Mouse (Mus musculus): ENCODE measurements around the gene Tnfrsf9. TPM values are rescaled to one million over a fixed set of nuclear protein-coding genes. Genes with fewer than 3 reads are reported as not detected.

Tnfrsf9 gene
- polyA plus RNA-seq, 1 experiment from 2014 or later: 0.17 TPM

GRCm38 (mm10) chr4:150957106-150957458 lies 42.7 kb downstream of the Tnfrsf9 start:
- no peak overlapping the region for H3K27ac ChIP-seq
- WGBS: 82% methylated on average over 1 of the region's 1 CpGs
- H3K4me3 ChIP-seq: no peak overlapping the region

DNA sequence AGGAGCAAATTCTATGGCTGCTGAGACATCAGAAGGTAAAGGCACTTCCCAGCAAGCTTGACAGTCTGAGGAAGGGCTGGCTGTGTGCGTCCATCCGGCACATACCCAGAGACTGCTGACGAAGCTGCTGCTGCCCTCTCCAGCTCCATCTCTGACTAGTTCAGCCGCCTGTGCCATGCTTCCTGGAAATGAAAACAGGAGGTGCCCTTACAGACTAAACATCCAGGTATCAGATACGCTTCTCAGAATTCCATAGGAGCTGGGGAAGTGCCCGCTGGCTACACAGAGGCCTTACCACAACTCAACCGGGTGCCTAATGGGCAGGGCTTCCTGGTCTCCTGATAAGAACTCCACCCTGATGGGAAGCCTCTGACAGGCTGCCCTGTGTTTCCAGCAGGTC lies 44.2 kb downstream of the Tnfrsf9 start:
- 82% methylated on average over 7 of the region's 7 CpGs for WGBS
- H3K4me1 ChIP-seq (replicated peaks): no peaks in the 10 kb centered on the region
- H3K36me3 ChIP-seq: no peaks in the 10 kb centered on the region
- H3K4me3 ChIP-seq: no peak overlapping the region
- no peak for DNase-seq (ENCODE audit: low spot score)
- no peaks in the 10 kb centered on the region for H3K27me3 ChIP-seq (ENCODE audit: insufficient read depth, poor library complexity, severe bottlenecking)
- no peak overlapping the region for H3K27ac ChIP-seq
- no peaks in the 10 kb centered on the region for H3K9me3 ChIP-seq

More at GRCm38 (mm10) chr4:150957106-150957458, 42.7 kb downstream of the Tnfrsf9 start:
- no peaks in the 10 kb centered on the region for H3K9me3 ChIP-seq
- H3K27me3 ChIP-seq (ENCODE audit: insufficient read depth, poor library complexity, severe bottlenecking): no peaks in the 10 kb centered on the region
- DNase-seq (ENCODE audit: low spot score): no peak
- H3K4me1 ChIP-seq (replicated peaks): no peaks in the 10 kb centered on the region
- no peaks in the 10 kb centered on the region for H3K36me3 ChIP-seq

GRCm38 (mm10) chr4:150962231-150962630 lies 47.9 kb downstream of the Tnfrsf9 start:
- WGBS: 78% methylated on average over 6 of the region's 6 CpGs
- Histone ChIP-seq H3K4me1 (replicated peaks) (peaks cover 4% of the 10 kb centered on the region; the same call in 1 of the 2 replicates), H3K27me3 (ENCODE audit: insufficient read depth, poor library complexity, severe bottlenecking) (no peaks in the 10 kb centered on the region), H3K4me3 (no peak overlapping the region), H3K9me3 (no peaks in the 10 kb centered on the region), H3K27ac (no peak overlapping the region), H3K36me3 (no peaks in the 10 kb centered on the region)
- no peak for DNase-seq (ENCODE audit: low spot score)

- Histone ChIP-seq H3K27me3 (ENCODE audit: insufficient read depth, poor library complexity, severe bottlenecking) (no peaks in the 10 kb centered on the region), H3K9me3 (no peaks in the 10 kb centered on the region), H3K27ac (no peak overlapping the region), H3K4me3 (no peak overlapping the region), H3K36me3 (no peaks in the 10 kb centered on the region), H3K4me1 (replicated peaks) (peaks cover 4% of the 10 kb centered on the region; the same call in 1 of the 2 replicates)
- no peak for DNase-seq (ENCODE audit: low spot score)
- 72% methylated on average over 2 of the region's 2 CpGs for WGBS
These were observed 49.3 kb downstream of the Tnfrsf9 start for GRCm38 (mm10) chr4:150963711-150964110.

DNA sequence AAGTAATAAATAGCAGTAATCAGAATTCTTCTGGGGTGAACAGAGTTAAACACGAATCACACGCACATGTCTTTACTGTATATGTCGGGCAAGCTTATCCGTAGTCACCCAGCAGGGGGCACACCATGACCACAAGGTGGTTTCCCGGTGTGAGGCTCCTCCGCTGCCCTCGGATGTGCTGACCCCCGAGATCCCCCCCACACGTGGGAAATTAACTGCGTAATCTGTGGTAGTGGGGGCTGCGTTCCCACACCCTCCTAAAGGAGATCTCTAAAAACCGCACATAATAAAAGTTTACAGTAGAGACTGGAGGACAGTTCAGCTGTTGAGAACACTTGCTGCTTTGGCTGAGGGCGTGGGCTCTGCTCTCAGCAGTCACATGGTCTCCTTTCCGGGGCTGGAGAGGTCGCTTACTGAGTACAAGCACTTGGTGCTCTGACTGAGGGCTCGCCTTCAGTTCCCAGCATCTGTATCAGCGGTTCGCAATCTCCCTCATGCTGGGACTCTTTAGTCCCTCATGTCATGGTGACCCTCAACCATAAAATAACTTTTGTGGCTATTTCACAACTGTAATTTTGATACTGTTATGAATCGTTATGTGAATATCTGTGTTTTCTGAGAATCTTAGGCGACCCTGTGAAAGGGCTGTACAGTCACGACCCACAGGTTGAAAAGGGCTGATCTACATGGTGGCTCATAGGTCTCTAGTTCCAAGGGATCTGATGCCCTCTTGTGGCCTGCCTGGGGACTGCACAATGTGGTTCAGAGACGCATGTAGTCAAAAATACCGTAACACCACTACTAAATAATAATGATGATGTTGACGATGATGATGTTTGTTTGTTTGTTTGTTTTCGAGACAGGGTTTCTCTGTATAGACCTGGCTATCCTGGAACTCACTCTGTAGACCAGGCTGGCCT lies 50.5 kb downstream of the Tnfrsf9 start:
- H3K27ac ChIP-seq: no peak overlapping the region
- H3K27me3 ChIP-seq (ENCODE audit: insufficient read depth, poor library complexity, severe bottlenecking): no peaks in the 10 kb centered on the region
- H3K4me1 ChIP-seq (replicated peaks): peaks cover 4% of the 10 kb centered on the region; the same call in 1 of the 2 replicates
- peak overlapping the region; percentile 40 for H3K4me3 ChIP-seq
- H3K9me3 ChIP-seq: no peaks in the 10 kb centered on the region
- peak; percentile 84 for DNase-seq (ENCODE audit: low spot score)
- no peaks in the 10 kb centered on the region for H3K36me3 ChIP-seq
- WGBS: 18% methylated on average over 25 of the region's 25 CpGs

GRCm38 (mm10) chr4:150965555-150965951 lies 51.2 kb downstream of the Tnfrsf9 start:
- Histone ChIP-seq H3K27ac (no peak overlapping the region), H3K4me1 (replicated peaks) (peaks cover 4% of the 10 kb centered on the region; the same call in 1 of the 2 replicates), H3K36me3 (no peaks in the 10 kb centered on the region), H3K4me3 (no peak overlapping the region), H3K27me3 (ENCODE audit: insufficient read depth, poor library complexity, severe bottlenecking) (no peaks in the 10 kb centered on the region), H3K9me3 (no peaks in the 10 kb centered on the region)
- WGBS: 72% methylated on average over 11 of the region's 11 CpGs
- DNase-seq (ENCODE audit: low spot score): no peak

DNA sequence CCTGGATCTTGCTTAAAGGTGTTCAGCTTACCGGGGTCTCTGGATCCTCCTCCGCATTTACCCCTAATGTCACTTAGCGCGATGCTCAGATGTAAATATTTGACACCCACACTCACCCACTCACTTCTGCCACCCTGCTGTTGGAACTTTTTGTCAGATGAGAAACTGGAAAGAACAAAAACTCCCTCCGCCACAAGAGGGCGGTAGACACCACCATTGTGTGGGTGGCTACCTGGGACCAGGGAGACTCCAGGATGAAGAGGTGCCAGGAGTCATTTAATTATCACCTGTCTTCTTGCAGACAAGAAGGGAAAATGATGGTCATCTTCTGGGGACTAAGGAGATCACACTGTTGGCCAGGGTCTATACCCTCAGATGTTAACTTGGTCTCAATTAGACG lies 52.2 kb downstream of the Tnfrsf9 start:
- peak; percentile 45 for DNase-seq (ENCODE audit: low spot score)
- 21% methylated on average over 7 of the region's 7 CpGs for WGBS
- Histone ChIP-seq H3K9me3 (no peaks in the 10 kb centered on the region), H3K27ac (no peak overlapping the region), H3K4me3 (no peak overlapping the region), H3K27me3 (ENCODE audit: insufficient read depth, poor library complexity, severe bottlenecking) (no peaks in the 10 kb centered on the region), H3K36me3 (no peaks in the 10 kb centered on the region), H3K4me1 (replicated peaks) (peaks cover 4% of the 10 kb centered on the region; the same call in 1 of the 2 replicates)

DNA sequence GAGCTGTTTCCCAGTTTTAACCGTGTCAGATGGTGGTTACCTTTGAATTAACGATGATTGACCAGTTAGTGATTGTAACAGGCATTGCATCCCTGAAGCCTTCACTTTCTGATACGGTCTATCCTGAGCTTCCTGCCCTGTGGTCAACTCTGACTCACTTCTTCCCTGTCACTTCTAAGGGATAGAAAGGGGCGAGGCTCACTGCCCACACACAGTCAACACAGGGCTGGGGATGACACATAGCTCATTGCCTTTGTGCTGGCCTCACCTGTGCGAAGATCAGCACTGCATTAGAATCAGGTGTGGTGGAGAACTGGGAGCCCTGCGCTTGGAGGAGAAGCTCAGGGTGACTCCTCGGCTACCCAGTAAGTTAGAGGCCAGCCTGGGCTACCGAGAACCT lies 54.6 kb downstream of the Tnfrsf9 start:
- H3K4me1 ChIP-seq (replicated peaks): peaks cover 4% of the 10 kb centered on the region; the same call in 1 of the 2 replicates
- no peak for DNase-seq (ENCODE audit: low spot score)
- H3K9me3 ChIP-seq: no peaks in the 10 kb centered on the region
- WGBS: 89% methylated on average over 8 of the region's 8 CpGs
- no peaks in the 10 kb centered on the region for H3K27me3 ChIP-seq (ENCODE audit: insufficient read depth, poor library complexity, severe bottlenecking)
- no peaks in the 10 kb centered on the region for H3K36me3 ChIP-seq
- no peak overlapping the region for H3K27ac ChIP-seq
- no peak overlapping the region for H3K4me3 ChIP-seq

DNA sequence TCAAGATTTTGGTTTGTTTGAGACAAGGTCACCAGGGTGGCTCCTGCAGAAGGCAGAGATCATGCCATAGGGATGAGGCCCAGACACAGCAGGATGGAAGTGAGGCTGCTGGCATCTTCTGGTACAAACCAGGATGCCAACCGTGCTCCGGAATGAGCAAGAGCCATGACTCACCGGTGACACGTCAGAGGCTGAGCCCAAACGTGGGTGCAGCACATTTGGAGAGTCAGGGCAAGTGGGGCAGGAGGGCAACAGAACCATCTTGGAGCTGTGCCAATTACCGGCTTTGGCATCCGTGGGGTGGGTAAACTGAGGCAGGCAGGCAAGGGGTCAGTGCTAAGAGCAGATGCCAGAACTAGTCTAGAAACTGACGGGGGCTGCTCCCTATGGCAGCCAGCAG lies 58.9 kb downstream of the Tnfrsf9 start:
- 85% methylated on average over 8 of the region's 8 CpGs for WGBS
- Histone ChIP-seq H3K36me3 (no peaks in the 10 kb centered on the region), H3K9me3 (no peaks in the 10 kb centered on the region), H3K4me1 (replicated peaks) (no peaks in the 10 kb centered on the region), H3K27me3 (ENCODE audit: insufficient read depth, poor library complexity, severe bottlenecking) (no peaks in the 10 kb centered on the region), H3K27ac (no peak overlapping the region), H3K4me3 (no peak overlapping the region)
- DNase-seq (ENCODE audit: low spot score): no peak

DNA sequence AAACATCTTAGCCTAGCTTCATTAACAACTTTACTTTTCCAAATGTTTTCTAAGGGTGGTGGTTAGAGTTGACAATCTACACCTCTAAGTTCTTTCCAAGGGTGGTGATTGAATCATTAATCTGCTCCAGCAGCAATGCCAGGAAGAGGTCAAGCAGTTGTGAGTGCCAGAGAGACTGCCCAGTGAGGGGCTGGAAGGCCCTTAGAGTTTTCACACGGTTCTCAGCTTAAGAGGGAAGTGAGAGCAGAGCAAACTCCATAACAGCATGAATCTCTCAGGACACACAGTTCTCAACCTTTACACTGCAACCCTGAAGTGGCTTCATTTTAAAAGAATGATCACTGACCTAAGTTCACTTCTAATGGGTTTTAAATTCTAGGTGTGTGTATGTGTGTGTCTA lies 60.8 kb downstream of the Tnfrsf9 start:
- H3K4me1 ChIP-seq (replicated peaks): no peaks in the 10 kb centered on the region
- 45% methylated on average over 1 of the region's 1 CpGs for WGBS
- H3K36me3 ChIP-seq: no peaks in the 10 kb centered on the region
- H3K9me3 ChIP-seq: no peaks in the 10 kb centered on the region
- no peaks in the 10 kb centered on the region for H3K27me3 ChIP-seq (ENCODE audit: insufficient read depth, poor library complexity, severe bottlenecking)
- no peak overlapping the region for H3K27ac ChIP-seq
- no peak overlapping the region for H3K4me3 ChIP-seq
- DNase-seq (ENCODE audit: low spot score): no peak

GRCm38 (mm10) chr4:150978156-150978910 lies 64.0 kb downstream of the Tnfrsf9 start:
- WGBS: 93% methylated on average over 21 of the region's 21 CpGs
- Histone ChIP-seq H3K36me3 (no peaks in the 10 kb centered on the region), H3K4me3 (no peak overlapping the region), H3K4me1 (replicated peaks) (no peaks in the 10 kb centered on the region), H3K27me3 (ENCODE audit: insufficient read depth, poor library complexity, severe bottlenecking) (no peaks in the 10 kb centered on the region), H3K27ac (no peak overlapping the region), H3K9me3 (no peaks in the 10 kb centered on the region)
- DNase-seq (ENCODE audit: low spot score): no peak

GRCm38 (mm10) chr4:150979455-150979854 lies 65.1 kb downstream of the Tnfrsf9 start:
- no peak for DNase-seq (ENCODE audit: low spot score)
- no peaks in the 10 kb centered on the region for H3K36me3 ChIP-seq
- H3K4me3 ChIP-seq: no peak overlapping the region
- H3K27me3 ChIP-seq (ENCODE audit: insufficient read depth, poor library complexity, severe bottlenecking): no peaks in the 10 kb centered on the region
- no peak overlapping the region for H3K27ac ChIP-seq
- H3K9me3 ChIP-seq: no peaks in the 10 kb centered on the region
- no peaks in the 10 kb centered on the region for H3K4me1 ChIP-seq (replicated peaks)
- WGBS: 88% methylated on average over 9 of the region's 9 CpGs

GRCm38 (mm10) chr4:150980153-150980552 lies 65.8 kb downstream of the Tnfrsf9 start:
- H3K36me3 ChIP-seq: no peaks in the 10 kb centered on the region
- no peaks in the 10 kb centered on the region for H3K9me3 ChIP-seq
- H3K4me1 ChIP-seq (replicated peaks): no peaks in the 10 kb centered on the region
- 91% methylated on average over 5 of the region's 5 CpGs for WGBS
- no peak for DNase-seq (ENCODE audit: low spot score)
- no peak overlapping the region for H3K4me3 ChIP-seq
- no peaks in the 10 kb centered on the region for H3K27me3 ChIP-seq (ENCODE audit: insufficient read depth, poor library complexity, severe bottlenecking)
- no peak overlapping the region for H3K27ac ChIP-seq

Measured in hindbrain, embryonic 10.5 days (tissue).